Mouse (Mus musculus) limb, embryonic 11.5 days (tissue): Measurements from ENCODE around the gene Bcam. TPM values are rescaled to one million over a fixed set of nuclear protein-coding genes. Genes with fewer than 3 reads are reported as not detected.

ENCODE experiments used
- ATAC-seq: fragments of 200-750 bp; cut with Nextera tagmentation; 2 replicates; pipeline ENCODE4 v1.8.0; 2017; ENCODE audit warnings: low read depth; ENCODE audit not compliant: insufficient number of reproducible peaks, low FRiP score, low TSS enrichment
- DNase-seq: peaks from one replicate; pipeline ENCODE4 v3.0.0-alpha.2; 2015; ENCODE audit warnings: low spot score
- H3K27ac ChIP-seq: fragments of 300-500 bp; sonication (generic); replicated peaks from 2 replicates; pipeline ENCODE4 v1.5.1; 2014; ENCODE audit warnings: low read depth, mild to moderate bottlenecking, low read length
- H3K27me3 ChIP-seq: fragments of 300-500 bp; sonication (generic); 2 replicates; pipeline ENCODE4 v1.6.1; 2014; ENCODE audit warnings: mild to moderate bottlenecking, low read length, mixed read lengths; ENCODE audit not compliant: control insufficient read depth, insufficient read depth
- H3K36me3 ChIP-seq: fragments of 300-500 bp; sonication (generic); 2 replicates; pipeline ENCODE4 v1.6.1; 2014; ENCODE audit warnings: mild to moderate bottlenecking, low read length, moderate library complexity, mixed read lengths; ENCODE audit not compliant: control insufficient read depth, insufficient read depth
- H3K4me1 ChIP-seq: fragments of 300-500 bp; sonication (generic); 2 replicates; pipeline ENCODE4 v1.6.1; 2014; ENCODE audit warnings: low read length, mixed read lengths; ENCODE audit not compliant: control insufficient read depth, insufficient read depth
- H3K4me2 ChIP-seq: fragments of 300-500 bp; sonication (generic); 2 replicates; pipeline ENCODE4 v1.6.1; 2014; ENCODE audit warnings: low read depth, mild to moderate bottlenecking, moderate library complexity; ENCODE audit not compliant: severe bottlenecking
- H3K4me3 ChIP-seq: fragments of 300-500 bp; sonication (generic); 2 replicates; pipeline ENCODE4 v1.5.1; 2014; ENCODE audit warnings: low read depth, low read length
- H3K9ac ChIP-seq: fragments of 300-500 bp; sonication (generic); 2 replicates; pipeline ENCODE4 v1.6.1; 2014; ENCODE audit warnings: mild to moderate bottlenecking, low read length
- H3K9me3 ChIP-seq: fragments of 300-500 bp; sonication (generic); 2 replicates; pipeline ENCODE4 v1.6.1; 2016; ENCODE audit warnings: low read length; ENCODE audit not compliant: control insufficient read depth
- WGBS: fragments of 180-500 bp; shearing (Covaris S2); extraction: QIAGEN DNeasy Blood & Tissue Kit; methylation state at CpG from one replicate; pipeline ENCODE4 v1.1.7; 2014; 5-methylcytosine and 5-hydroxymethylcytosine counted together
- polyA plus RNA-seq: library from polyadenylated mRNA; unstranded; fragments of >200 nt; fragmentation: Nextera tagmentation; extraction: Ambion mirVana; gene quantifications from 2 replicates; pipeline ENCODE4 v1.2.1, GENCODE M21; 2014

The Bcam gene
- polyA plus RNA-seq, 1 experiment from 2014 or later = 44.1 TPM

GRCm38 (mm10) chr7:19740269-19740668 is 30.5 kb downstream of the Bcam start:
- H3K27me3 ChIP-seq = no peaks in the 10 kb centered on the region
- peaks cover 12% of the 10 kb centered on the region for H3K4me1 ChIP-seq
- DNase-seq = no peak
- H3K36me3 ChIP-seq = peaks cover 9% of the 10 kb centered on the region; the same call in 1 of the 2 replicates
- no peak overlapping the region for H3K9ac ChIP-seq
- ATAC-seq = no peak
- no peaks in the 10 kb centered on the region for H3K9me3 ChIP-seq
- 91% methylated on average over 11 of the region's 11 CpGs for WGBS
- no peak overlapping the region for H3K4me3 ChIP-seq
- H3K4me2 ChIP-seq = no peak overlapping the region
- no peak overlapping the region for H3K27ac ChIP-seq

DNA sequence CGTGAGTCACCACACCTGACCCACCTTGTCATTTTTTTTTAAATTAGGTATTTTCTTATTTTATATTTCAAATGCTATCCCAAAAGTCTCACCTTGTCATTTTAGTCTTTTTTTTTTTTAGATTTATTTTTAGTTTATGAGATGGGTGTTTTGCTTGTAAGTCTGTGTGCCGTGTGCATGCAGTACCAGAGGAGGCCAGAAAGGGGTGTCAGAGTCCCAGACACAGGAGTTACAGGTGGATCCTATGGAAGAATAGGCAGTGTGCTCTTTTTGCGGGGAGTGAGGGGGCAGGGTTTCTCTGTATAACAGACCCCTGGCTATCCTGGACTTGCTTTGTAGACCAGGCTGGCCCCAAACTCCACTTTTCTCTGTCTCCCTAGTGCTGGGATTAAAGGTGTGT is 32.0 kb downstream of the Bcam start:
- Histone ChIP-seq H3K9me3 (no peaks in the 10 kb centered on the region), H3K4me3 (no peak overlapping the region), H3K4me1 (peaks cover 6% of the 10 kb centered on the region), H3K27ac (no peak overlapping the region), H3K36me3 (peaks cover 9% of the 10 kb centered on the region; the same call in 1 of the 2 replicates), H3K27me3 (no peaks in the 10 kb centered on the region), H3K4me2 (no peak overlapping the region), H3K9ac (no peak overlapping the region)
- DNase-seq = no peak
- no peak for ATAC-seq
- WGBS = 92% methylated on average over 3 of the region's 3 CpGs

DNA sequence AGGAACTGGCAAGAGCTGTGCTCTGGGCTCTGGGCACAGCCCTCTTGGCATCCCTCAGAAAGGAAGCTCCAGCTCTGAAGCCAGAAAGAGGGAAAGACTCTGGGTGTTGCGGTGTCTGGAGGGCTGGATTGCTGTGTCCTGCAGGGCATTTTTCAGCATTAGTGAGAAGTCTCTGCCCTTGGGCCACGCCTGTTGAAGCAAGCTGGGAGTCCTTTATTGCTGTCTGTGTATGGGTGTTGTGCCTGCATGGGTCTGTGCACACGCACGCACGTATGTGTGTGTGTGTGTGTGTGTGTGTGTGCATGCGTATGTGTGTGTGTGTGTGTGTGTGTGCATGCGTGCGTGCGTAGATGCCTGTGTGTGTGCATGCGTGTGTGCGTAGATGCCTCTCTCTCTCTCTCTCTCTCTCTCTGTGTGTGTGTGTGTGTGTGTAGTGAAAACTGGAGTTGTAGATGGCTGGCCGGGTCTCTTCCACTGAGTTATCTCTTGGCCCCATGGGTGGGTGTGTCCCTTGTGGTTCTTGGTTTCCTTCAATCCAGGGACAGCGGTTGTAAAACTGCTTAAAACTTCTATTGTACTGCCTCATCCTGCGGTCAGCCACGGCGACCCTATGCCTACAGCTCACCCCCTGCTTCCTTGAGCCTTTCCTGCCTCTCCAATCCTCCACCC is 34.3 kb downstream of the Bcam start:
- DNase-seq (no peak), ATAC-seq (no peak)
- H3K9me3 ChIP-seq = no peaks in the 10 kb centered on the region
- WGBS = 92% methylated on average over 16 of the region's 16 CpGs
- H3K36me3 ChIP-seq = peaks cover 15% of the 10 kb centered on the region
- no peak overlapping the region for H3K27ac ChIP-seq
- H3K4me1 ChIP-seq = peaks cover 2% of the 10 kb centered on the region
- no peak overlapping the region for H3K4me3 ChIP-seq
- H3K9ac ChIP-seq = no peak overlapping the region
- no peak overlapping the region for H3K4me2 ChIP-seq
- no peaks in the 10 kb centered on the region for H3K27me3 ChIP-seq

- peaks cover 28% of the 10 kb centered on the region for H3K36me3 ChIP-seq
- no peak overlapping the region for H3K4me3 ChIP-seq
- WGBS = 90% methylated on average over 10 of the region's 10 CpGs
- ATAC-seq (no peak), DNase-seq (no peak)
- no peaks in the 10 kb centered on the region for H3K9me3 ChIP-seq
- H3K4me1 ChIP-seq = no peaks in the 10 kb centered on the region
- no peaks in the 10 kb centered on the region for H3K27me3 ChIP-seq
- no peak overlapping the region for H3K27ac ChIP-seq
- no peak overlapping the region for H3K4me2 ChIP-seq
- H3K9ac ChIP-seq = no peak overlapping the region
These were observed 36.6 kb downstream of the Bcam start for GRCm38 (mm10) chr7:19734178-19734666.

DNA sequence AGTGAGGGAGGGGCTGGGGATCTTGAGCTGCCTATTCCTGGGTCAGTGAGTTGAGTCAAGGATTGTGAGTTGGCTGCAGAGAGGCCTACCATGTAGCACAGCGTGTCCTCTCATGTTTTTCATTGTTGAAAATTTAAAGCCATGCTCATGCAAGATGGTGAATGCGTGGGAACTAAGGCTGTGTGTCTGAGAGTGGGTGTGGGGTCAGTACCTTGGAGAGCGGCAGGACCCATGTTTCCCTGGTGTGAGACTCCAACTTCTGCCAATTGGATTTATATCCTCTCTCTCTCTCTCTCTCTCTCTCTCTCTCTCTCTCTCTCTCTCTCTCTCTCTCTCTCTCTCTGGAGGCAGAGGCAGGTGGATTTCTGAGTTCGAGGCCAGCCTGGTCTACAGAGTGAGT is 44.3 kb downstream of the Bcam start:
- Histone ChIP-seq H3K9ac (no peak overlapping the region), H3K27ac (no peak overlapping the region), H3K27me3 (no peaks in the 10 kb centered on the region), H3K4me2 (no peak overlapping the region), H3K9me3 (0 out of 2 replicates have a peak, but pooled peaks cover under 1% of the 10 kb centered on the region), H3K4me3 (no peak overlapping the region), H3K36me3 (peaks cover 17% of the 10 kb centered on the region), H3K4me1 (no peaks in the 10 kb centered on the region)
- DNase-seq (peak; percentile 32), ATAC-seq (no peak)
- 89% methylated on average over 4 of the region's 4 CpGs for WGBS

DNA sequence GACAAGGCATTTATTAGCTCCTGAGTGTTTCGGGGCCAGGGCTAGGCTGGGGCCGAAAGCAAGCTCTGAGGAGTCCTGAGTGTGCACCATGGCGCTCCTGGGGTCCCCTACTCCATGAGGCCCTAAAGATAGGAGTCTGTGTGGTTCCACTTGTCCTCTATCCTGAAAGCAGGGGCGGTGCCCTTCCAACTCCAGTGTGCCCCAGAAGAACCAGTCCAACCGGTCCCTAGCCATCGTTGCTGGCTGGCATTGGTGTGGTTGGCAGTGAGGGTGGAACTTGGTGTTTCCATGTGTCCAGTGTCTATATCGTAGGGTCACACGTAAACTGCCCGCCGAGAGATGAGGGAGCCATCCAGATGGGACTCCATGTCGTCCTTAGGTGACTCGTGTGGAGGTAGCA is 46.6 kb downstream of the Bcam start:
- 93% methylated on average over 12 of the region's 12 CpGs for WGBS
- Histone ChIP-seq H3K4me2 (no peak overlapping the region), H3K4me1 (no peaks in the 10 kb centered on the region), H3K9me3 (peaks cover 5% of the 10 kb centered on the region; the same call in 1 of the 2 replicates), H3K27ac (no peak overlapping the region), H3K4me3 (no peak overlapping the region), H3K27me3 (no peaks in the 10 kb centered on the region), H3K36me3 (peaks cover 10% of the 10 kb centered on the region; the same call in 1 of the 2 replicates), H3K9ac (no peak overlapping the region)
- ATAC-seq (no peak), DNase-seq (no peak)

GRCm38 (mm10) chr7:19722754-19723195 is 48.0 kb downstream of the Bcam start:
- Histone ChIP-seq H3K27me3 (no peaks in the 10 kb centered on the region), H3K4me3 (no peak overlapping the region), H3K27ac (no peak overlapping the region), H3K4me1 (no peaks in the 10 kb centered on the region), H3K9ac (no peak overlapping the region), H3K4me2 (no peak overlapping the region), H3K36me3 (peaks cover 11% of the 10 kb centered on the region; the same call in 1 of the 2 replicates), H3K9me3 (peaks cover 5% of the 10 kb centered on the region; the same call in 1 of the 2 replicates)
- DNase-seq = no peak
- 92% methylated on average over 6 of the region's 6 CpGs for WGBS
- no peak for ATAC-seq

- H3K9ac ChIP-seq = no peak overlapping the region
- peaks cover 2% of the 10 kb centered on the region; the same call in 1 of the 2 replicates for H3K4me1 ChIP-seq
- no peak for ATAC-seq
- 90% methylated on average over 4 of the region's 4 CpGs for WGBS
- H3K4me2 ChIP-seq = no peak overlapping the region
- no peak for DNase-seq
- no peaks in the 10 kb centered on the region for H3K27me3 ChIP-seq
- H3K27ac ChIP-seq = no peak overlapping the region
- no peak overlapping the region for H3K4me3 ChIP-seq
- peaks cover 8% of the 10 kb centered on the region; the same call in 1 of the 2 replicates for H3K36me3 ChIP-seq
- H3K9me3 ChIP-seq = peaks cover 5% of the 10 kb centered on the region; the same call in 1 of the 2 replicates
These were observed 51.6 kb downstream of the Bcam start for GRCm38 (mm10) chr7:19719200-19719599.
